Mouse (Mus musculus): ENCODE data around the gene Nup214. TPM values are rescaled to one million over a fixed set of nuclear protein-coding genes. Genes with fewer than 3 reads are reported as not detected.

Nup214 gene
- 10 to 100 TPM; 56.2 to 60.5 TPM for total RNA-seq (2021)

GRCm38 (mm10) chr2:31974141-31974808, at the start of gene Nup214:
TSS of gene Nup214 (plus strand) at chr2:31974436.
- DNase-seq (ENCODE audit: low spot score in 2 of 2) = peak; percentile 100
- intact Hi-C loops (cut with DNase I) = no loop called here

- no peak for DNase-seq (ENCODE audit: low spot score in 2 of 2)
- intact Hi-C loops (cut with DNase I) = no loop called here
Measured at GRCm38 (mm10) chr2:31924811-31925210, 49.4 kb upstream of the Nup214 start.

- DNase-seq (ENCODE audit: low spot score in 2 of 2) = no peak
- intact Hi-C loops (cut with DNase I) = no loop called here
Measured at GRCm38 (mm10) chr2:31925936-31926335, 48.3 kb upstream of the Nup214 start.

- no peak for DNase-seq (ENCODE audit: low spot score in 2 of 2)
- intact Hi-C loops (cut with DNase I) = no loop called here
Measured at GRCm38 (mm10) chr2:31929664-31930063, 44.6 kb upstream of the Nup214 start.

- intact Hi-C loops (cut with DNase I) = no loop called here
Measured at GRCm38 (mm10) chr2:31934551-31934950, 39.7 kb upstream of the Nup214 start.

GRCm38 (mm10) chr2:31935054-31935453, 39.2 kb upstream of the Nup214 start:
- DNase-seq (ENCODE audit: low spot score in 2 of 2) = no peak
- intact Hi-C loops (cut with DNase I) = no loop called here

More at GRCm38 (mm10) chr2:31934551-31934950, 39.7 kb upstream of the Nup214 start:
- no peak for DNase-seq (ENCODE audit: low spot score in 2 of 2)

GRCm38 (mm10) chr2:31938298-31938697, 35.9 kb upstream of the Nup214 start:
- DNase-seq (ENCODE audit: low spot score in 2 of 2) = no peak
- intact Hi-C loops (cut with DNase I) = no loop called here

GRCm38 (mm10) chr2:31943011-31943410, 31.2 kb upstream of the Nup214 start:
- no peak for DNase-seq (ENCODE audit: low spot score in 2 of 2)
- intact Hi-C loops (cut with DNase I) = no loop called here

- DNase-seq (ENCODE audit: low spot score in 2 of 2) = no peak
- intact Hi-C loops (cut with DNase I) = no loop called here
Measured at GRCm38 (mm10) chr2:31945580-31945979, 28.7 kb upstream of the Nup214 start.

- DNase-seq (ENCODE audit: low spot score in 2 of 2) = no peak
- intact Hi-C loops (cut with DNase I) = loop anchor here (1.0 kb wide), 1 partner anchor 37 kb away; no protein-coding TSS in a partner anchor
Measured at GRCm38 (mm10) chr2:31948392-31948791, 25.8 kb upstream of the Nup214 start.

GRCm38 (mm10) chr2:31948801-31949200, 25.4 kb upstream of the Nup214 start:
- DNase-seq (ENCODE audit: low spot score in 2 of 2) = no peak
- intact Hi-C loops (cut with DNase I) = loop anchor here (1.0 kb wide), 1 partner anchor 36 kb away; no protein-coding TSS in a partner anchor

GRCm38 (mm10) chr2:31950058-31950871, 24.0 kb upstream of the Nup214 start, which contains the start of gene Aif1l:
TSS of gene Aif1l (plus strand) at chr2:31950139.
- DNase-seq (ENCODE audit: low spot score in 2 of 2) = peak in 1 of 2 experiments; percentile 12
- intact Hi-C loops (cut with DNase I) = no loop called here

GRCm38 (mm10) chr2:31950966-31951365, 23.3 kb upstream of the Nup214 start:
- intact Hi-C loops (cut with DNase I) = no loop called here
- no peak for DNase-seq (ENCODE audit: low spot score in 2 of 2)

GRCm38 (mm10) chr2:31952236-31952635, 22.0 kb upstream of the Nup214 start:
- intact Hi-C loops (cut with DNase I) = no loop called here
- no peak for DNase-seq (ENCODE audit: low spot score in 2 of 2)

GRCm38 (mm10) chr2:31952725-31953124, 21.5 kb upstream of the Nup214 start:
- intact Hi-C loops (cut with DNase I) = no loop called here
- no peak for DNase-seq (ENCODE audit: low spot score in 2 of 2)

GRCm38 (mm10) chr2:31953687-31954086, 20.5 kb upstream of the Nup214 start:
- intact Hi-C loops (cut with DNase I) = no loop called here
- no peak for DNase-seq (ENCODE audit: low spot score in 2 of 2)

- DNase-seq (ENCODE audit: low spot score in 2 of 2) = no peak
- intact Hi-C loops (cut with DNase I) = no loop called here
Measured at GRCm38 (mm10) chr2:31954779-31955181, 19.5 kb upstream of the Nup214 start.

- intact Hi-C loops (cut with DNase I) = no loop called here
Measured at GRCm38 (mm10) chr2:31955686-31956085, 18.6 kb upstream of the Nup214 start.

GRCm38 (mm10) chr2:31957211-31957610, 17.0 kb upstream of the Nup214 start:
- intact Hi-C loops (cut with DNase I) = no loop called here
- DNase-seq (ENCODE audit: low spot score in 2 of 2) = no peak

More at GRCm38 (mm10) chr2:31955686-31956085, 18.6 kb upstream of the Nup214 start:
- no peak for DNase-seq (ENCODE audit: low spot score in 2 of 2)

GRCm38 (mm10) chr2:31960986-31961385, 13.2 kb upstream of the Nup214 start:
- intact Hi-C loops (cut with DNase I) = no loop called here
- no peak for DNase-seq (ENCODE audit: low spot score in 2 of 2)

- intact Hi-C loops (cut with DNase I) = no loop called here
- DNase-seq (ENCODE audit: low spot score in 2 of 2) = no peak
Measured at GRCm38 (mm10) chr2:31961791-31962222, 12.4 kb upstream of the Nup214 start.
